In the genomic region with DNA sequence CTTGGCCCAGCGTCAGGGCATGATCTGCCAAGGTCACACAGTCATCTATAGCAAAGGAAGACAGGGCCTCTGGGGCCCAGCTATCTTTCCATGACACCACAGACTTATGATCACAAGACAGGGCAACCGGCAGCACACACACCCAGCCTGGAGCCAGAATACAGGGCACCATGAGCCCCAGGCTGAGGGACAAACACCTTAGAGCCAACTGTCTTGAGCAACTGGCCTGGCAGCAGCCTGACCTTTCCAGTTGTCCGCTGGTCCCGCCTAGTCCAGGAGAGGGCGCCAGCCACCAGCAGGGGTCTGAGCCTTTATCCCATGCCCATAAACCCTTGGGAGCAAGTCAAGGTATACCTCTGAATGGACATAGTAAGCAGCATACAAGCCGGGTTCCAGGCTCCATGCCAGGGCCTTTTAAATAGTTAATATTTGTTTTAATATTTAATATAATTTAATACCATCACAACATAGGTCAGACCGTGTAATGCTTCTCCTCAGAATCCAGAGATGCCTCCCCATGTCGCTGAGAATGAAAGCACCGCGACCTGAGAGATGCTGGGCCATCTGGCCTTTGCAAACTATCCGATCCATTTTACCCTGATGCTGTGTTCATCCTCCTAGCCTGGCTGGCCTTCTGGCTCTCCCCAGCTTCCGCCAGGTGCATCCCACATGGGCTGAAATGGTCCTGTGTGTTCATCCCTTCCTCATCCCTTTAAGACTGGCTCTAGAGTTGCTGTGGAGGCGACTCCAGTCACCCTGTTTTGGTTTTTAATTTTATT, we compare ENCODE assay signal across 9 mouse cellular contexts. TPM values are rescaled to one million over a fixed set of nuclear protein-coding genes. Genes with fewer than 3 reads are reported as not detected.
DNase-seq lines count a peak whose midpoint lies in the region; ATAC-seq lines count a peak whose summit lies in the region.
"Had no signal": no experiment of that assay in that cellular context is flagged by ENCODE, and none has a peak within 500 bp of the region (broad histone marks: within the 10 kb centered on the region; RNA-seq: fewer than 3 reads in every experiment).

No protein-coding gene starts in this region.

- no peak for ATAC-seq in forebrain, embryonic 11.5 days (replicated peaks; ENCODE audit: low FRiP score)
- ATAC-seq in forebrain, embryonic 15.5 days (replicated peaks), result no peak
- ATAC-seq in midbrain, embryonic 14.5 days (ENCODE audit: low FRiP score, low TSS enrichment), result no peak
- ATAC-seq in inflammation-experienced regulatory T-cells, adult 6 months, result no peak

- H3K27me3 ChIP-seq in forebrain, embryonic 11.5 days (ENCODE audit: control insufficient read depth, insufficient read depth, low read length), result peaks cover 10% of the 10 kb centered on the region
- H3K27me3 ChIP-seq in forebrain, embryonic 15.5 days, result peaks cover 20% of the 10 kb centered on the region
- H3K27me3 ChIP-seq in midbrain, embryonic 14.5 days (ENCODE audit: control insufficient read depth, insufficient read depth, low read length), result no peaks in the 10 kb centered on the region; the same call in 1 of the 2 replicates

- H3K4me1 ChIP-seq in forebrain, embryonic 11.5 days (replicated peaks; ENCODE audit: control insufficient read depth, insufficient read depth, low read length), result peaks cover 7% of the 10 kb centered on the region
- H3K4me1 ChIP-seq in forebrain, embryonic 15.5 days, result peaks cover 12% of the 10 kb centered on the region
- peaks cover 24% of the 10 kb centered on the region; the same call in 1 of the 2 replicates for H3K4me1 ChIP-seq in midbrain, embryonic 14.5 days (ENCODE audit: control insufficient read depth, insufficient read depth, low read length)

- no peak overlapping the region for H3K9ac ChIP-seq in forebrain, embryonic 11.5 days (ENCODE audit: low read length)
- H3K9ac ChIP-seq in forebrain, embryonic 15.5 days (replicated peaks), result no peak overlapping the region
- no peak overlapping the region for H3K9ac ChIP-seq in midbrain, embryonic 14.5 days (replicated peaks; ENCODE audit: low read length)

- no peaks in the 10 kb centered on the region for H3K36me3 ChIP-seq in forebrain, embryonic 11.5 days (ENCODE audit: control insufficient read depth, insufficient read depth, low read length)
- no peaks in the 10 kb centered on the region for H3K36me3 ChIP-seq in forebrain, embryonic 15.5 days
- no peaks in the 10 kb centered on the region for H3K36me3 ChIP-seq in midbrain, embryonic 14.5 days (ENCODE audit: control insufficient read depth, insufficient read depth, low read length)

- peak; percentile 67 for DNase-seq in forebrain, embryonic 11.5 days (ENCODE audit: low spot score)
- peak; percentile 35 for DNase-seq in thymus, postnatal 4 days
- no peak for DNase-seq in thymus, postnatal 0 days (ENCODE audit: low spot score)
- DNase-seq in embryo, embryonic 11 days, result peak; percentile 63
- DNase-seq in heart, postnatal 36 days, result peak; percentile 73 to 77
- peak; percentile 53 for DNase-seq in midbrain, embryonic 14.5 days

- no peak overlapping the region for H3K4me3 ChIP-seq in forebrain, embryonic 11.5 days (ENCODE audit: low read depth, low read length)
- no peak overlapping the region for H3K4me3 ChIP-seq in forebrain, embryonic 15.5 days
- H3K4me3 ChIP-seq in midbrain, embryonic 14.5 days (replicated peaks; ENCODE audit: low read depth, low read length), result no peak overlapping the region

- H3K9me3 ChIP-seq in forebrain, embryonic 11.5 days (ENCODE audit: control insufficient read depth, low read length), result no peaks in the 10 kb centered on the region
- no peaks in the 10 kb centered on the region for H3K9me3 ChIP-seq in forebrain, embryonic 15.5 days
- H3K9me3 ChIP-seq in midbrain, embryonic 14.5 days (ENCODE audit: control insufficient read depth, low read length), result no peaks in the 10 kb centered on the region

- intact Hi-C loops in heart, postnatal 36 days (cut with DNase I), result loop anchor here (5.0 kb wide), 1 partner anchor 41 kb away; no protein-coding TSS in a partner anchor

- 58% methylated on average over 13 of the region's 13 CpGs for WGBS in forebrain, embryonic 11.5 days
- 62% methylated on average over 13 of the region's 13 CpGs for WGBS in forebrain, embryonic 15.5 days
- 56% methylated on average over 13 of the region's 13 CpGs for WGBS in midbrain, embryonic 14.5 days

- no peak overlapping the region for H3K4me2 ChIP-seq in forebrain, embryonic 11.5 days (ENCODE audit: low read depth, low read length, severe bottlenecking)
- no peak overlapping the region for H3K4me2 ChIP-seq in forebrain, embryonic 15.5 days (replicated peaks)
- H3K4me2 ChIP-seq in midbrain, embryonic 14.5 days (ENCODE audit: low read length), result no peak overlapping the region

- H3K27ac ChIP-seq in forebrain, embryonic 11.5 days (ENCODE audit: low read depth, low read length), result no peak overlapping the region
- no peak overlapping the region for H3K27ac ChIP-seq in forebrain, embryonic 15.5 days (replicated peaks)
- no peak overlapping the region for H3K27ac ChIP-seq in midbrain, embryonic 14.5 days (replicated peaks; ENCODE audit: low read depth, low read length)

RNA-seq across cellular contexts. Expression of gene Speg, which starts 3.6 kb away (rescaled TPM):
- polyA plus RNA-seq in forebrain, embryonic 11.5 days (2014; fragmentation: Nextera tagmentation; extraction: Ambion mirVana), result 14.1 and 16.0 TPM in 2 replicates
- 9.9 and 11.4 TPM in 2 replicates for polyA plus RNA-seq in forebrain, embryonic 15.5 days (2015; fragmentation: Nextera tagmentation; extraction: Ambion mirVana)
- polyA plus RNA-seq in thymus, postnatal 0 days (2015; fragmentation: Nextera tagmentation; extraction: Ambion mirVana), result 1.6 and 1.8 TPM in 2 replicates
- 100 to 1,000 TPM; 120 to 128 TPM for total RNA-seq in heart, postnatal 36 days (2021)
- polyA plus RNA-seq in midbrain, embryonic 14.5 days (2014; fragmentation: Nextera tagmentation; extraction: Ambion mirVana), result 15.6 and 19.4 TPM in 2 replicates
- polyA plus RNA-seq in inflammation-experienced regulatory T-cells, adult 6 months (2017; shearing (Covaris generic)), result under 1 TPM in 1 of 3 experiments, not detected in 2; 0.34 TPM

RNA-seq across cellular contexts. Expression of gene Des, which starts 11.4 kb away (rescaled TPM):
- 0.86 and 1.5 TPM in 2 replicates for polyA plus RNA-seq in forebrain, embryonic 11.5 days (2014; fragmentation: Nextera tagmentation; extraction: Ambion mirVana)
- polyA plus RNA-seq in forebrain, embryonic 15.5 days (2015; fragmentation: Nextera tagmentation; extraction: Ambion mirVana), result 1.0 and 1.2 TPM in 2 replicates
- 6.0 and 7.4 TPM in 2 replicates for polyA plus RNA-seq in thymus, postnatal 0 days (2015; fragmentation: Nextera tagmentation; extraction: Ambion mirVana)
- total RNA-seq in heart, postnatal 36 days (2021), result 1,000 to 10,000 TPM; 1,347 to 1,420 TPM
- 0.32 and 1.4 TPM in 2 replicates for polyA plus RNA-seq in midbrain, embryonic 14.5 days (2014; fragmentation: Nextera tagmentation; extraction: Ambion mirVana)
- under 1 TPM in 1 of 3 experiments, not detected in 2; 0.64 TPM for polyA plus RNA-seq in inflammation-experienced regulatory T-cells, adult 6 months (2017; shearing (Covaris generic))
- total RNA-seq: hematopoietic stem cell, adult 5-6 weeks had no signal

RNA-seq across cellular contexts. Expression of gene Dnpep, which starts 53.7 kb away (rescaled TPM):
- 125 and 129 TPM in 2 replicates for polyA plus RNA-seq in forebrain, embryonic 11.5 days (2014; fragmentation: Nextera tagmentation; extraction: Ambion mirVana)
- polyA plus RNA-seq in forebrain, embryonic 15.5 days (2015; fragmentation: Nextera tagmentation; extraction: Ambion mirVana), result 162 and 163 TPM in 2 replicates
- polyA plus RNA-seq in thymus, postnatal 0 days (2015; fragmentation: Nextera tagmentation; extraction: Ambion mirVana), result 84.3 and 87.0 TPM in 2 replicates
- 10 to 100 TPM; 78.0 to 89.7 TPM for total RNA-seq in heart, postnatal 36 days (2021)
- 146 and 152 TPM in 2 replicates for polyA plus RNA-seq in midbrain, embryonic 14.5 days (2014; fragmentation: Nextera tagmentation; extraction: Ambion mirVana)
- 10 to 100 TPM; 52.9 to 68.4 (median 62.8) TPM for polyA plus RNA-seq in inflammation-experienced regulatory T-cells, adult 6 months (2017; shearing (Covaris generic))
